Mouse (Mus musculus): ENCODE measurements around the gene Coro2a. TPM values are rescaled to one million over a fixed set of nuclear protein-coding genes. Genes with fewer than 3 reads are reported as not detected.

Coro2a gene
- total and polyA plus RNA-seq, 3 experiments: 0.39 to 2.1 (median 0.43) TPM

GRCm38 (mm10) chr4:46498976-46499375 lies 103.0 kb downstream of the Coro2a start:
- Histone ChIP-seq H3K4me3 (no peak overlapping the region), H3K9ac (ENCODE audit: low read depth, low read length) (no peak overlapping the region), H3K4me1 (ENCODE audit: control insufficient read depth, insufficient read depth, low read length) (no peaks in the 10 kb centered on the region), H3K27ac (no peak overlapping the region), H3K79me2 (replicated peaks; ENCODE audit: control insufficient read depth, insufficient read depth, low read length) (no peaks in the 10 kb centered on the region), H3K36me3 (ENCODE audit: control insufficient read depth, insufficient read depth, low read length) (no peaks in the 10 kb centered on the region), H3K27me3 (ENCODE audit: control insufficient read depth, insufficient read depth, low read length) (no peaks in the 10 kb centered on the region)
- no peak for DNase-seq
- TF ChIP-seq POLR2A (IDR thresholded peaks at IDR 0.05; ENCODE audit: insufficient read depth, low read depth, low read length) (no peak), CTCF (IDR thresholded peaks at IDR 0.05) (peak; percentile 94)
- 21% methylated on average over 4 of the region's 4 CpGs for WGBS
- intact Hi-C loops (cut with DNase I): loop anchor here (2.0 to 5.0 kb wide), 2 partner anchors 108 to 297 kb away; no protein-coding TSS in a partner anchor

GRCm38 (mm10) chr4:46498511-46498910 lies 103.5 kb downstream of the Coro2a start:
- DNase-seq: peak in 1 of 2 experiments; percentile 20
- 82% methylated on average over 3 of the region's 3 CpGs for WGBS
- H3K27ac ChIP-seq: no peak overlapping the region
- H3K4me3 ChIP-seq: no peak overlapping the region
- no peaks in the 10 kb centered on the region for H3K79me2 ChIP-seq (replicated peaks; ENCODE audit: control insufficient read depth, insufficient read depth, low read length)
- H3K9ac ChIP-seq (ENCODE audit: low read depth, low read length): no peak overlapping the region
- H3K27me3 ChIP-seq (ENCODE audit: control insufficient read depth, insufficient read depth, low read length): no peaks in the 10 kb centered on the region
- no peaks in the 10 kb centered on the region for H3K4me1 ChIP-seq (ENCODE audit: control insufficient read depth, insufficient read depth, low read length)
- TF ChIP-seq EP300 (IDR thresholded peaks at IDR 0.05; ENCODE audit: insufficient read depth, low read depth, low read length) (no peak), CTCF (IDR thresholded peaks at IDR 0.05) (no peak), POLR2A (IDR thresholded peaks at IDR 0.05; ENCODE audit: insufficient read depth, low read depth, low read length) (no peak)
- intact Hi-C loops (cut with DNase I): loop anchor here (2.0 to 5.0 kb wide), 2 partner anchors 108 to 296 kb away; no protein-coding TSS in a partner anchor
- no peaks in the 10 kb centered on the region for H3K36me3 ChIP-seq (ENCODE audit: control insufficient read depth, insufficient read depth, low read length)

DNA sequence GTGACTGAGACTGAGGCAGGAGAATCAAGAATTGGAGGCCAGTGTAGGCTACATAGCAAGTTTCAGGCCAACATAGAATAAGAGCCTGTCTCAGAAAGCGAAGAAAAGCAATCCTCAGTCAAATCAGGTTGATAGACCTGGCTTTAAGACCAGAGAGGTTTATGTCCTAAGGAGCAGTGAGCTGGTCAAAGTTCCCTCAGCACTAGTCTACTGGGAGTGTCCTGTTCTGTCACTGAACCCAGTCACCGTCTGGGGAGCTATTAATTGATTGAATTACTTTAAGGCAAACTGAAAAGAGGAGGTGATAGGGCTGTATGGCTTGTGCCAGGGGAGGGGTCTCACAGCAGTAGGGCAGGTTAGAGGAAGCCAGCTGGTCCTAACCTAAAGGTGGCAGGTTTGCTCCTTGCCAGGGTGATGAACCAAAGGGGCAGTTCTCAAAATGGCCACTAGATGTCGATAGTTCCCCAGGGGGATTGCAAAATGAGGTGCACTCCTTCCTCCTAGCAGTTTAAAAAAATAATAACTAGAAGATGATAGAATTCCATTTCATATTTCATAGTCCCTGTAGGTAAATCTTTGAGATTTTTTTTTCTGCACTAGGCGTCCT lies 104.6 kb downstream of the Coro2a start:
- Histone ChIP-seq H3K27me3 (ENCODE audit: control insufficient read depth, insufficient read depth, low read length) (no peaks in the 10 kb centered on the region), H3K9ac (ENCODE audit: low read depth, low read length) (no peak overlapping the region), H3K79me2 (replicated peaks; ENCODE audit: control insufficient read depth, insufficient read depth, low read length) (no peaks in the 10 kb centered on the region), H3K36me3 (ENCODE audit: control insufficient read depth, insufficient read depth, low read length) (no peaks in the 10 kb centered on the region), H3K4me3 (no peak overlapping the region), H3K27ac (no peak overlapping the region), H3K4me1 (ENCODE audit: control insufficient read depth, insufficient read depth, low read length) (no peaks in the 10 kb centered on the region)
- 57% methylated on average over 4 of the region's 4 CpGs for WGBS
- intact Hi-C loops (cut with DNase I): loop anchor here (5.0 kb wide), 1 partner anchor 295 kb away; no protein-coding TSS in a partner anchor
- TF ChIP-seq POLR2A (IDR thresholded peaks at IDR 0.05; ENCODE audit: insufficient read depth, low read depth, low read length) (no peak), CTCF (IDR thresholded peaks at IDR 0.05) (peak; percentile 100), EP300 (IDR thresholded peaks at IDR 0.05; ENCODE audit: insufficient read depth, low read depth, low read length) (0 out of 2 replicates have a peak, but pooled peaks have one; percentile 16)
- peak; percentile 69 to 78 for DNase-seq

DNA sequence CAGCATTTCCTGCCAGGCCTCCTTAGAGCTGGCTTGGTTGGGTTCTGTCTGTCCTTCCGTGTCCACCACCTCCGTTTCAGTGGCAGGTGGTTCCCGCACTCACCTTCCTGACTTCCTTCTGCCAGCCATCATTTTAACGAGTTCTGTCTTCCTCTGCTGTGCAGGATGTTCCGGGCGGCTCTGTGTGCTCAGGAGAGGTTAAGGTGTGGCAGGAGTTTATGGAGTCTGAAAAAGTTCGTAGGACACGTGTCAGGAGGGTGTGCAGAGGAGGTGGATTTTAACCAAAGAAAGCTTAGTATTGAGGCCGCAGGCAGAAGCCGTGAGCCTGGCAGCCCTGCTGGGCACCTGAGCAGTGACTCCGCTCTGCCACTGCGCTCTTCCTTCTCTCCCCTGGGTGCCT lies 106.5 kb downstream of the Coro2a start:
- intact Hi-C loops (cut with DNase I): loop anchor here (5.0 kb wide), 1 partner anchor 293 kb away; no protein-coding TSS in a partner anchor
- TF ChIP-seq EP300 (IDR thresholded peaks at IDR 0.05; ENCODE audit: insufficient read depth, low read depth, low read length) (no peak), CTCF (IDR thresholded peaks at IDR 0.05) (no peak), POLR2A (IDR thresholded peaks at IDR 0.05; ENCODE audit: insufficient read depth, low read depth, low read length) (no peak)
- no peaks in the 10 kb centered on the region for H3K27me3 ChIP-seq (ENCODE audit: control insufficient read depth, insufficient read depth, low read length)
- no peak for DNase-seq
- H3K4me3 ChIP-seq: no peak overlapping the region
- H3K9ac ChIP-seq (ENCODE audit: low read depth, low read length): no peak overlapping the region
- WGBS: 82% methylated on average over 12 of the region's 12 CpGs
- H3K4me1 ChIP-seq (ENCODE audit: control insufficient read depth, insufficient read depth, low read length): no peaks in the 10 kb centered on the region
- H3K27ac ChIP-seq: no peak overlapping the region
- no peaks in the 10 kb centered on the region for H3K79me2 ChIP-seq (replicated peaks; ENCODE audit: control insufficient read depth, insufficient read depth, low read length)
- no peaks in the 10 kb centered on the region for H3K36me3 ChIP-seq (ENCODE audit: control insufficient read depth, insufficient read depth, low read length)

DNA sequence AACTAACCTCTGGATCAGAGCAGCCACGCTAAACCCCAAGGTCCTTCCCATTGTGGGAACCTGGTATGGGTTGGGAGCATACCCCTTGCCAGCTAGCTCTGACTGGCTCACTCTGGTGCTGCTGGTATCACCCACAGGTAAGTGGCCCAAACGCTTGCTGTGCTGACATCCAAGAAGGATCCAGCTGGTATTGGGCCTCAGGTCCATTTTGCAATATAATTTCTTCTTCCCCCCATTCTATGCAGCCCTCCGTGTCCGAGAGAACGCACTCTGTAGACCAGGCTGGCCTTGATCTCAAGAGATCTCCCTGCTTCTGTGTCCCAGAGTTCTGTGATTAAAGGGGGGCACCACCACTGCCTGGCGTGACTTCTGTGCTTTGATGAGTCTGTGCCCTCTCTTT lies 108.9 kb downstream of the Coro2a start:
- Histone ChIP-seq H3K79me2 (replicated peaks; ENCODE audit: control insufficient read depth, insufficient read depth, low read length) (no peaks in the 10 kb centered on the region), H3K9ac (ENCODE audit: low read depth, low read length) (no peak overlapping the region), H3K36me3 (ENCODE audit: control insufficient read depth, insufficient read depth, low read length) (no peaks in the 10 kb centered on the region), H3K27me3 (ENCODE audit: control insufficient read depth, insufficient read depth, low read length) (no peaks in the 10 kb centered on the region), H3K27ac (no peak overlapping the region), H3K4me1 (ENCODE audit: control insufficient read depth, insufficient read depth, low read length) (no peaks in the 10 kb centered on the region; the same call in 1 of the 2 replicates), H3K4me3 (no peak overlapping the region)
- TF ChIP-seq CTCF (IDR thresholded peaks at IDR 0.05) (no peak), POLR2A (IDR thresholded peaks at IDR 0.05; ENCODE audit: insufficient read depth, low read depth, low read length) (no peak), EP300 (IDR thresholded peaks at IDR 0.05; ENCODE audit: insufficient read depth, low read depth, low read length) (no peak)
- no peak for DNase-seq
- WGBS: 96% methylated on average over 6 of the region's 6 CpGs
- intact Hi-C loops (cut with DNase I): no loop called here

Measured in heart, adult 2 months (tissue).